Comparison of ENCODE assay signal across 9 mouse cellular contexts in genomic region chr4:136139326-136140110, GRCm38 (mm10). TPM values are rescaled to one million over a fixed set of nuclear protein-coding genes. Genes with fewer than 3 reads are reported as not detected.
DNase-seq lines count a peak whose midpoint lies in the region; ATAC-seq and TF ChIP-seq lines count a peak whose summit lies in the region.
"Had no signal": no experiment of that assay in that cellular context is flagged by ENCODE, and none has a peak within 500 bp of the region (broad histone marks: within the 10 kb centered on the region; RNA-seq: fewer than 3 reads in every experiment).

No protein-coding gene starts in this region.

- H3K4me2 ChIP-seq in lung, embryonic 15.5 days: peak overlapping the region; percentile 51
- H3K4me2 ChIP-seq in neural tube, embryonic 15.5 days: peak overlapping the region; percentile 75

- no peak overlapping the region for H3K4me3 ChIP-seq in lung, embryonic 15.5 days
- H3K4me3 ChIP-seq in lung, adult 2 months (replicated peaks; ENCODE audit: extremely low read depth, low read depth, low read length): no peak overlapping the region
- peak overlapping the region; percentile 40 for H3K4me3 ChIP-seq in limb, embryonic 10.5 days
- no peak overlapping the region for H3K4me3 ChIP-seq in neural tube, embryonic 15.5 days (replicated peaks)

- 32% methylated on average over 17 of the region's 17 CpGs for WGBS in lung, embryonic 15.5 days
- WGBS in lung, adult 2 months: 49% methylated on average over 17 of the region's 17 CpGs
- 64% methylated on average over 17 of the region's 17 CpGs for WGBS in limb, embryonic 10.5 days
- 57% methylated on average over 17 of the region's 17 CpGs for WGBS in neural tube, embryonic 15.5 days

- no peak for TF ChIP-seq CTCF in lung, adult 2 months (IDR thresholded peaks at IDR 0.05; ENCODE audit: insufficient read depth, low read length)

- no peak for DNase-seq in lung, adult 2 months
- DNase-seq in heart, postnatal 10 days: peak; percentile 47 to 59
- no peak for DNase-seq in limb, embryonic 10.5 days (ENCODE audit: low spot score)
- DNase-seq in right cerebral cortex, adult 18-20 months: no peak
- DNase-seq in layer of hippocampus, adult 9-10 months (ENCODE audit: low spot score): no peak
- DNase-seq in layer of hippocampus, adult 9-11 months: no peak

- intact Hi-C loops in heart, postnatal 10 days (cut with DNase I): no loop called here

- H3K27ac ChIP-seq in lung, embryonic 15.5 days: peak overlapping the region; percentile 99
- peak overlapping the region; percentile 96 for H3K27ac ChIP-seq in limb, embryonic 10.5 days
- peak overlapping the region; percentile 88 for H3K27ac ChIP-seq in neural tube, embryonic 15.5 days (replicated peaks)

- TF ChIP-seq POLR2A in lung, adult 2 months (IDR thresholded peaks at IDR 0.05; ENCODE audit: borderline replicate concordance, extremely low read depth, low read depth, low read length): no peak

- H3K36me3 ChIP-seq in lung, embryonic 15.5 days: no peaks in the 10 kb centered on the region
- no peaks in the 10 kb centered on the region for H3K36me3 ChIP-seq in limb, embryonic 10.5 days
- no peaks in the 10 kb centered on the region for H3K36me3 ChIP-seq in neural tube, embryonic 15.5 days
- H3K36me3 ChIP-seq: liver, embryonic 13.5 days had no signal

- H3K27me3 ChIP-seq in lung, embryonic 15.5 days: no peaks in the 10 kb centered on the region
- H3K27me3 ChIP-seq in limb, embryonic 10.5 days (ENCODE audit: low read depth, poor library complexity, severe bottlenecking): no peaks in the 10 kb centered on the region
- H3K27me3 ChIP-seq in neural tube, embryonic 15.5 days (replicated peaks): peaks cover 10% of the 10 kb centered on the region; the same call in 1 of the 2 replicates

- H3K4me1 ChIP-seq in lung, embryonic 15.5 days: peaks cover 76% of the 10 kb centered on the region
- peaks cover 31% of the 10 kb centered on the region for H3K4me1 ChIP-seq in lung, adult 2 months (ENCODE audit: control insufficient read depth, insufficient read depth, low read length)
- H3K4me1 ChIP-seq in limb, embryonic 10.5 days: peaks cover 79% of the 10 kb centered on the region
- peaks cover 70% of the 10 kb centered on the region for H3K4me1 ChIP-seq in neural tube, embryonic 15.5 days

- H3K9ac ChIP-seq in lung, embryonic 15.5 days: no peak overlapping the region
- H3K9ac ChIP-seq in neural tube, embryonic 15.5 days (replicated peaks): no peak overlapping the region

- no peak for ATAC-seq in lung, embryonic 15.5 days (ENCODE audit: borderline replicate concordance, extremely low read depth, low FRiP score, low TSS enrichment)
- no peak for ATAC-seq in neural tube, embryonic 15.5 days (ENCODE audit: low FRiP score)

- H3K9me3 ChIP-seq in lung, embryonic 15.5 days: no peaks in the 10 kb centered on the region
- H3K9me3 ChIP-seq in limb, embryonic 10.5 days (replicated peaks): no peaks in the 10 kb centered on the region
- no peaks in the 10 kb centered on the region for H3K9me3 ChIP-seq in neural tube, embryonic 15.5 days (replicated peaks)
- H3K9me3 ChIP-seq: liver, embryonic 13.5 days had no signal

RNA-seq across cellular contexts. Expression of gene Id3, which starts 3.8 kb away (rescaled TPM):
- 498 and 529 TPM in 2 replicates for polyA plus RNA-seq in lung, embryonic 15.5 days (2015; fragmentation: Nextera tagmentation; extraction: Ambion mirVana)
- 390 and 505 TPM in 2 replicates for polyA plus RNA-seq in lung, adult 2 months (2012; rRNA removed)
- 100 to 1,000 TPM; 104 TPM for total RNA-seq in heart, postnatal 10 days (2021)
- polyA plus RNA-seq in limb, embryonic 10.5 days (2016; fragmentation: Nextera tagmentation; extraction: Ambion mirVana): 375 and 475 TPM in 2 replicates
- polyA plus RNA-seq in neural tube, embryonic 15.5 days (2015; fragmentation: Nextera tagmentation; extraction: Ambion mirVana): 227 TPM in 2 replicates

RNA-seq across cellular contexts. Expression of gene E2f2, which starts 32.7 kb away (rescaled TPM):
- polyA plus RNA-seq in lung, embryonic 15.5 days (2015; fragmentation: Nextera tagmentation; extraction: Ambion mirVana): 13.7 and 16.1 TPM in 2 replicates
- 8.9 and 11.2 TPM in 2 replicates for polyA plus RNA-seq in lung, adult 2 months (2012; rRNA removed)
- total RNA-seq in heart, postnatal 10 days (2021): 1 to 10 TPM; 4.3 to 6.8 TPM
- polyA plus RNA-seq in limb, embryonic 10.5 days (2016; fragmentation: Nextera tagmentation; extraction: Ambion mirVana): 6.4 and 7.3 TPM in 2 replicates
- 2.1 and 4.4 TPM in 2 replicates for polyA plus RNA-seq in neural tube, embryonic 15.5 days (2015; fragmentation: Nextera tagmentation; extraction: Ambion mirVana)

Comparison
In these comparisons a context has a peak if more than half of its experiments do, and no peak if none do; other contexts are left out.
1. DNase-seq: peak in heart, postnatal 10 days (2 of 2); none in lung, adult 2 months (single experiment), limb, embryonic 10.5 days (single experiment), right cerebral cortex, adult 18-20 months (single experiment), layer of hippocampus, adult 9-10 months (single experiment) and layer of hippocampus, adult 9-11 months (single experiment).
2. Peak in every context shown above with its lines, with median percentiles within 50 percentile points of each other: H3K27ac ChIP-seq.